Mouse (Mus musculus): ENCODE data around the gene Lrrc8d. TPM values are rescaled to one million over a fixed set of nuclear protein-coding genes. Genes with fewer than 3 reads are reported as not detected.
"Not testable (repeated sequence)": the region's sequence is repeated elsewhere in the genome, so short reads cannot be mapped to it uniquely, and the experiment has no call there.

Gene Lrrc8d
- total RNA-seq, 2 experiments from 2014 or later: 8.1 to 26.5 TPM

- ATAC-seq (replicated peaks; ENCODE audit: low FRiP score, low TSS enrichment, poor library complexity, severe bottlenecking): no peak
Observed at GRCm38 (mm10) chr5:105683912-105684350, 15.8 kb upstream of the Lrrc8d start.

GRCm38 (mm10) chr5:105684861-105685600 is 14.7 kb upstream of the Lrrc8d start:
- peak; percentile 66; the same call in 1 of the 2 replicates for ATAC-seq (replicated peaks; ENCODE audit: low FRiP score, low TSS enrichment, poor library complexity, severe bottlenecking)

DNA sequence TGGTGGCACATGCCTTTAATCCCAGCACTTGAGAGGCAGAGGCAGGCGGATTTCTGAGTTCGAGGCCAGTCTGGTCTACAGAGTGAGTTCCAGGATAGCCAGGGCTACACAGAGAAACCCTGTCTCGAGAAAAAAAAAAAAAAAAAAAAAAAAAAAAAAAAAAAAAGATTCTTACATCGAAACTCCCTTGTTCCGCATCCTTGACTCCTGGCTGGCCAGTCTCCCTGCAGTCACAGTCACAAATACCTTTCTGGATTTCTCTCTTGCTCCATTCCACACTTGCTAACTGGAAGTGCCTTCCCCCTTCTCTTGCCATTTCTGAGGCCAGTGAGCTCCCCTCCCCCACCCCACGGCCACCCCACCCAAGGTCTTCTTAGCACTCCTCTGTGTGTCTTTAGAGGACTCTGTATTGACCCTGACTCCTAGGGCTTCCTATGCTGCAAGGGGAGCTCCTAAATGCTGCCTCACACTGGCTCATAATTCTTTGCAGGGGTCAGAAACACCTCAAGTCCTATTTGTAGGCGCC is 13.9 kb upstream of the Lrrc8d start:
- ATAC-seq (replicated peaks; ENCODE audit: low FRiP score, low TSS enrichment, poor library complexity, severe bottlenecking): not testable (repeated sequence)

GRCm38 (mm10) chr5:105686331-105686995 is 13.3 kb upstream of the Lrrc8d start:
- 0 out of 2 replicates have a peak, but pooled peaks have one; percentile 40 for ATAC-seq (replicated peaks; ENCODE audit: low FRiP score, low TSS enrichment, poor library complexity, severe bottlenecking)

- no peak for ATAC-seq (replicated peaks; ENCODE audit: low FRiP score, low TSS enrichment, poor library complexity, severe bottlenecking)
Observed at GRCm38 (mm10) chr5:105690502-105691454, 9.0 kb upstream of the Lrrc8d start.

GRCm38 (mm10) chr5:105691645-105692044 is 8.1 kb upstream of the Lrrc8d start:
- ATAC-seq (replicated peaks; ENCODE audit: low FRiP score, low TSS enrichment, poor library complexity, severe bottlenecking): no peak

DNA sequence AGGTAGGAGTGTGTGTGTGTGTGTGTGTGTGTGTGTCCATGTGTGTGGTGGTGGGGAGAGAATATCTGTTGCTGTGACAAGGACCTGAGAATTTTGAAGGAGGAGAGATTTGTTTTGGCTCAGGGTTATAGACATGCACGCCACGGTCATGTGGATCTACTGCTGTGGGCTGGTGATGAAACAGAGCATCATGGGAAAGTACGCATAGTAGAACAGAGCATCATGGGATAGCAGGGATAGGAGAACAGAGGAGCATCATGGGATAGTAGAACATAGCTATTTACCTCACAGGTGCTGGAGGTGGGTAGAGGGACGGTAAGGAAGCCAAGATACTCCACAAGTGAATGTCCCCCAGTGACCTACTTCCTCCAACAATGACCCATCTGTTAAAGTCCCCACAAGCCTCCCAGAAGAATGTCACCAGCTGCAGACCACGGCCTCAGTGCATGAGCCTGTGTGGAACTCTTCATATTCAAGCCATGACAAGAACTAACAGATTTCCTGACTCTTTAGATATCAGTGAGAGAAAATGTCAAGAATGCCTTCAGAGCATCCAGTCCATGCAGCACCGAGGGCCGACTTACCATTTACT is 5.3 kb upstream of the Lrrc8d start:
- no peak for ATAC-seq (replicated peaks; ENCODE audit: low FRiP score, low TSS enrichment, poor library complexity, severe bottlenecking)

DNA sequence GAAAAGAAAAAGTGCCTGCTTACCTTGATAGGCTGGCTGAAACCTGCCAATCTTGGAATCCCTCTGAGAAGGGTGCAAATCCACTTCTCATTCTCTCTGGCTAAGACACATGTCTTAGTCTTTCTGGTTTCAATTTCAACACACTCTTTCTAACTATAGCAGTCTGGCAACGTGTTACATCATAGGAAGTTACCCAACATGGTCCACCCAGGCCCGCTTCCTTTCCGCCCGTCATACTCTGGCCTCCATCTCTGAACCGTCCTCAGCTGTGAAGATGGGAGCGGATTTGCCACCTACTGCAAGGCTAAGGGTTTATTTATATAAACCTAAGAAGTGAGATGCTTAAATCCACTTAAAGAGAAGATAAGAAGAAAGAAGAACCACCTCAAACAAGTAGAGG is 3.7 kb upstream of the Lrrc8d start:
- no peak for ATAC-seq (replicated peaks; ENCODE audit: low FRiP score, low TSS enrichment, poor library complexity, severe bottlenecking)

- ATAC-seq (replicated peaks; ENCODE audit: low FRiP score, low TSS enrichment, poor library complexity, severe bottlenecking): no peak
Observed at GRCm38 (mm10) chr5:105697886-105698285, 1.9 kb upstream of the Lrrc8d start.

DNA sequence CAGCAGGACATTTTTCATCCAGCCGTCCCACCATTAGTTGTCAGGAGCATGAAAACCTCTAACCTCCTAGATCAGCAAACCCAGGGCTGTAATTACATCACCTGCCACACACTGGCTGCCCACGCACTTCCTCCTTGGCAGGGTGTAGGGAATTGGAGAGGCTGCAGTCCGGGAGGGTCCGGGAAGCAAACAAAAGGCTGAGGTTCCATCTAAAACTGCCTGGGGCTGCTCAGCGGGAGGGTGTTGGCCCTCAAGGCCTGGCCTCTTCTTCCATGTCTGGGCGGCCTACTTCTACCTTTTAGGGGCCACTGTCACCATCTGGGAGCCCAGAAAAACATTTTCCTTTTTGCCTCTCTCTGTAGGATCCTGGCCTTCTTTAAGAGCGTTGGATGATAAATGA is 1.1 kb upstream of the Lrrc8d start:
- no peak for ATAC-seq (replicated peaks; ENCODE audit: low FRiP score, low TSS enrichment, poor library complexity, severe bottlenecking)

GRCm38 (mm10) chr5:105700070-105700851 is 492 bp downstream of the Lrrc8d start:
- ATAC-seq (replicated peaks; ENCODE audit: low FRiP score, low TSS enrichment, poor library complexity, severe bottlenecking): peak; percentile 64

DNA sequence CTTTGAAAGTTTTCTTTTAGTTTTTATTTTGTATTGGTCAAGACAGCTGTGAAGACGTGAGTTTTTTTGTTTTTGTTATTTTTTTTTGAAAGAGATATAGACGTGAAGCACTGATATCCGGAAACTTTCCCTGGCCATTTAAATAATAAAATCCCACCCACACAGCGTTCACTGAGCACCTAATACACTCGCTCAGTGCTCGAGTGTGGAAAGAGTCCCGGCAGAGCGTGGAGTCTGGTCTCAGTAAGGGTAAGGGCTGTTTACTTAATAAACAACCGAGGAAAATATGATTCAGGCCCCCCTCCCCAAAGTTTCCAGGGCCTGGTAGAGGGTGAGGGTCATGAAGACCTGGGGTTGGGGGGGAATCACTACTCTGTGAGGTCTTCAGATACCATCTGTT is 1.6 kb downstream of the Lrrc8d start:
- ATAC-seq (replicated peaks; ENCODE audit: low FRiP score, low TSS enrichment, poor library complexity, severe bottlenecking): no peak

DNA sequence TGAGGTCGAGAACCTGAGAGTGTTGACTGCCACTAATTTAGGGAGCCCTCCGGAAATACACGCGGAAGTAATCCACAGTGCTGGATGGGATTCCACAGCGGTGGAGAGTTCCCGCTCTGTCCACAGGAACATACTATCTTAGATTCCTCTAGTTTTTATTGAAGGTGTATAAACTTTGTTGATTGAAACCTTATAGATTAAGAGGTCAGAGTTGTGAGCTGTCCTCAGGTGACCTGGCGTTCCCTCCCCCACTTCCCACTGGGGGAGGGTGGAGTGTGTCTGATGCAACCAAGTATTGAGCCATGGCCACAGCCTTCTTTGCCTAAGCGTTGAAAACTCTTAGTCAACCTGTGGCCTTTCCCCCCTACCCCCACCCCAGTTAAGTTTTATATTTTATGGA is 2.1 kb downstream of the Lrrc8d start:
- ATAC-seq (replicated peaks; ENCODE audit: low FRiP score, low TSS enrichment, poor library complexity, severe bottlenecking): no peak

GRCm38 (mm10) chr5:105702580-105703285 is 3.0 kb downstream of the Lrrc8d start:
- peak; percentile 69 for ATAC-seq (replicated peaks; ENCODE audit: low FRiP score, low TSS enrichment, poor library complexity, severe bottlenecking)

DNA sequence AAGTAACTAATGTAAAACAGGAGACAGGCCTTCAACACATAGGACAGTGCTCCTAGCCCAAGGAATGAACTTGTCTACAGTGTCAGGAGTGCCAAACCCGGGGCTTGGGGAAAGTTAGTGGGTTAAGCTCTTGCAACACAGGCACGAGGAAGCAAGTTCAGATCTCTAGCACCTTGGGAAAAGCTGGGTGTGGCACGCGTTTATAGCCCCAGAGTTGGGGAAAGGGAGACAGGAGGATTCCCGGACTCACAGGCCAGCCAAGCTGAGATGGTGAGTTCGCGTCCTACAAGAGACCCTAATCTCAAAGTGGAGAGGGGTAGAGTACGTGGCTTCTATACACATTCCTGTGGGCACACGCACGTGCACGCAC is 3.5 kb downstream of the Lrrc8d start:
- no peak for ATAC-seq (replicated peaks; ENCODE audit: low FRiP score, low TSS enrichment, poor library complexity, severe bottlenecking)

- no peak for ATAC-seq (replicated peaks; ENCODE audit: low FRiP score, low TSS enrichment, poor library complexity, severe bottlenecking)
Observed at GRCm38 (mm10) chr5:105704573-105704972, 4.8 kb downstream of the Lrrc8d start.

GRCm38 (mm10) chr5:105706635-105707034 is 6.9 kb downstream of the Lrrc8d start:
- no peak for ATAC-seq (replicated peaks; ENCODE audit: low FRiP score, low TSS enrichment, poor library complexity, severe bottlenecking)

DNA sequence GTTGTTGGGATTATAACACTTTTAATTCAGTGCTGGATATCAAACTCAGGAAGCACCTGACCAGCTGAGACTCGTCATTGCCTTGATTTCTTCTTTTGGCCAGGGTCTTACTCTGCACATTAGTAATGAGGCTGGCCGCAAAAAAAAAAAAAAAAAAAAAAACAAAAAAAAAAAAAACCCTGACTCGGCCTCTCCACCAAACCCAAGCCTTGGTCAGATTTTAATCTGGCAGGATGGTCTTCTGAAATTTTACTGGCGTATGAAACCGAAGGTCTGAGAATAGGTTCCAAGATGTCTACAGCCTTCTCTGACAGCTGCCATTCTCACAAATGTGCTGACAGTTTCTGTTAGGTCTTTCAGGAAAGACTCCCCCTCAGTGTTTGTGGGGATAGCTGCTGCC is 8.5 kb downstream of the Lrrc8d start:
- ATAC-seq (replicated peaks; ENCODE audit: low FRiP score, low TSS enrichment, poor library complexity, severe bottlenecking): no peak

Measured in megakaryocyte-erythroid progenitor cell, adult 5-6 weeks (primary cell).